Mouse (Mus musculus) stomach, postnatal 0 days (tissue): ENCODE results near the gene Aldh16a1.

Source experiments
- CTCF ChIP-seq: IDR thresholded peaks from 2 replicates; pipeline ENCODE4 v1.5.1; 2016; ENCODE audit warnings: antibody characterized with exemption, low read depth, mild to moderate bottlenecking, moderate library complexity
- EP300 ChIP-seq: optimal IDR thresholded peaks from 2 replicates; pipeline ENCODE3; 2016; ENCODE audit warnings: antibody characterized with exemption

DNA sequence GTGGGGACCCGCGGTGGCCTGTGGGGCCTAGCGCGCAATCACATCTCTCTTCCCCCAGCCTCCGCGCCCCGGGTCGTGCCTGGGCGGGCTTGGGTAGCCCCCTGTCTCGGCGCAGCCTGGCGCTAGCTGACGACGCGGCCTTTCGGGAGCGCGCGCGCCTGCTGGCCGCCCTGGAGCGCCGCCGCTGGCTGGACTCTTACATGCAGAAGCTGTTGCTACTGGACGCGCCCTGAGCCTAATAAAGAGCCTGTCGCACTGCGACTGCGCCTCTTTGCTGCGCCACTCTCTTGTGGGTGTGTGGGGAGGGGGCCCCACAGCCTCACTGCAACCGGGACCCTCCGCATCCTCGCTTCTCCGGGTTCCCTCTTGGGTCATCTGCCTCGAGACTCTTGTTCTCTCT is 27.2 kb upstream of the Aldh16a1 start:
- TF ChIP-seq EP300: no peak
- no peak; the same call in 1 of the 2 replicates for TF ChIP-seq CTCF
